Mouse (Mus musculus) G1E (cell line): ENCODE data around the gene Sema3b. TPM values are rescaled to one million over a fixed set of nuclear protein-coding genes. Genes with fewer than 3 reads are reported as not detected.
A peak's percentile ranks its signal among the peaks of the same experiment; 100 is the strongest.

ENCODE experiments used
- ATAC-seq: 2 replicates; pipeline ENCODE4 v1.8.0; 2016; ENCODE audit warnings: mild to moderate bottlenecking; ENCODE audit not compliant: insufficient number of reproducible peaks, poor library complexity, low FRiP score, severe bottlenecking; ENCODE audit errors: extremely low read depth
- DNase-seq: peaks from one replicate; pipeline ENCODE4 v3.0.0; 2012; ENCODE audit warnings: low spot score
- H3K27me3 ChIP-seq: 2 replicates; pipeline ENCODE4 v1.6.1; 2012; ENCODE audit warnings: mild to moderate bottlenecking, low read length, inconsistent platforms; ENCODE audit not compliant: insufficient read depth
- H3K36me3 ChIP-seq: replicated peaks from 2 replicates; pipeline ENCODE3; 2012; ENCODE audit warnings: mild to moderate bottlenecking, inconsistent platforms
- H3K4me1 ChIP-seq: 2 replicates; pipeline ENCODE4 v1.6.1; 2012; ENCODE audit warnings: low read depth, low read length, inconsistent platforms, mixed read lengths; ENCODE audit not compliant: insufficient read depth
- H3K4me3 ChIP-seq: 2 replicates; pipeline ENCODE4 v1.5.1; 2012; ENCODE audit warnings: low read depth, mild to moderate bottlenecking, inconsistent platforms, low read length, moderate library complexity, mixed read lengths
- H3K9me3 ChIP-seq: replicated peaks from 2 replicates; pipeline ENCODE4 v1.6.1; 2012; ENCODE audit warnings: inconsistent platforms
- CTCF ChIP-seq: IDR thresholded peaks from 2 replicates; pipeline ENCODE4 v1.5.1; 2012; ENCODE audit warnings: low read depth, low read length, inconsistent platforms, mixed read lengths
- GATA1 ChIP-seq: IDR thresholded peaks from 2 replicates; pipeline ENCODE4 v1.6.1; 2012; ENCODE audit warnings: borderline replicate concordance, low read length, inconsistent platforms, mixed read lengths
- GATA2 ChIP-seq: IDR thresholded peaks from 2 replicates; pipeline ENCODE4 v1.6.1; 2012; ENCODE audit warnings: low read depth, low read length, inconsistent platforms, borderline replicate concordance
- POLR2AphosphoS5 ChIP-seq: IDR thresholded peaks from 2 replicates; pipeline ENCODE4 v1.6.1; 2012; ENCODE audit warnings: low read depth, low read length, inconsistent platforms; ENCODE audit not compliant: insufficient replicate concordance
- TAL1 ChIP-seq: conservative IDR thresholded peaks from 2 replicates; pipeline ENCODE4 v1.6.1; 2012; ENCODE audit warnings: low read depth, low read length, inconsistent platforms, mixed read lengths
- polyA plus RNA-seq: library from polyadenylated mRNA; stranded (reverse); fragments of >175 nt; gene quantifications from 2 replicates; pipeline ENCODE4 v1.2.3, GENCODE M21; 2012
- total RNA-seq, 2 experiments: library from RNA; stranded (forward) in 1 of 2; stranded (reverse) in 1 of 2; fragments of 200-1000 nt in 1 of 2; fragments of >200 nt in 1 of 2; fragmentation: Nextera tagmentation in 1 of 2; gene quantifications; 2 replicates each; pipeline ENCODE4 v1.2.3; 2014 to 2017

The Sema3b gene
- total and polyA plus RNA-seq, 3 experiments = 0.27 TPM; not detected in 2

- TF ChIP-seq TAL1 = no peak
- TF ChIP-seq CTCF = no peak
- no peak for TF ChIP-seq GATA1
- TF ChIP-seq GATA2 = no peak
- TF ChIP-seq POLR2AphosphoS5 = no peak
- Histone ChIP-seq H3K9me3 (no peaks in the 10 kb centered on the region), H3K27me3 (no peaks in the 10 kb centered on the region), H3K36me3 (peaks cover 94% of the 10 kb centered on the region), H3K4me1 (peaks cover 72% of the 10 kb centered on the region), H3K4me3 (peak overlapping the region; percentile 55; the same call in 1 of the 2 replicates)
- DNase-seq (no peak), ATAC-seq (no peak)
Observed at GRCm38 (mm10) chr9:107625351-107626128, 16.5 kb upstream of the Sema3b start.

DNA sequence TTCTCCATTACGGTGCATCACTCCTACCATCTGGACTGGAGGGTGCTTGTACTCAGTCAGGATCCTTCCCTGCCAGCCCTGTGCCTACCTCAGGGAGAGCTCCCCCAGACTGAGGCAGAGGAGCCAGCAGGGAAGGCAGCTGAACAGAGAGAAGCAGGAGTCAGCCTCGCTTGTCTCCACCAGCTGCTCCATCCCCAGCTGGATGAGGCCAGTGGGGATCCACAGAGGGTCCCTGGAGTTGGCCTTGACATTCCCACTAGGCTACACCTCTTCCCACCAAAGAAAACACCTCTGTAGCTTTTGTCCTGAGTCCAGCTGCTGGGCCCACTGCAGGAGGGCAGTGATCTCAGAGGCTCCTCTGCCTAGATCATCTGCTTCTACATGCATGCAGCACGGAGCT, 15.9 kb upstream of the Sema3b start:
- peak overlapping the region; percentile 55; the same call in 1 of the 2 replicates for H3K4me3 ChIP-seq
- H3K27me3 ChIP-seq = no peaks in the 10 kb centered on the region
- ATAC-seq = no peak
- DNase-seq = no peak
- peaks cover 67% of the 10 kb centered on the region for H3K4me1 ChIP-seq
- H3K36me3 ChIP-seq = peaks cover 94% of the 10 kb centered on the region
- TF ChIP-seq GATA2 (no peak), TAL1 (no peak), POLR2AphosphoS5 (no peak), CTCF (no peak), GATA1 (no peak)
- H3K9me3 ChIP-seq = no peaks in the 10 kb centered on the region

DNA sequence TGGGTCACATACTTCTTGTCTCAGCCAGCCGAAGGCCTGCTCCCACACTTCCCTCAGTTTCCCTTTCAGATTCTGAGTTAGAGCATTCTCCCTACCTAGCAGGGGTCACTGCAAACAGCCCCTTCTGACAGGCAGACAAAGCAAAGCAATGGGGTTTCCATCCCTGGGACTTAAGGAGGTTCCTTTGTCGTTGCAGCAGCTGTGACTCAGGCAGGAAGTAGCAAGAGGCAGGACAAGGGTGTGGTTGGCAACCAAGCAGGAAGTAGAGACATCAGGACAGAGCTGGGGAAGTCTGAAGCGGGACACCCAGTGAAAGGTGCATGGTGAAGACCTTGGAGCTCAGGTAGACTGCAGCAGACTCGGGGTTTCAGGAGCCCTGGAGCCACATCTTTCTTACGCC, 15.5 kb upstream of the Sema3b start:
- TF ChIP-seq TAL1 = no peak
- TF ChIP-seq POLR2AphosphoS5 = no peak
- TF ChIP-seq CTCF = no peak
- no peak for TF ChIP-seq GATA1
- no peak for TF ChIP-seq GATA2
- H3K4me3 ChIP-seq = peak overlapping the region; percentile 55; the same call in 1 of the 2 replicates
- peaks cover 67% of the 10 kb centered on the region for H3K4me1 ChIP-seq
- H3K36me3 ChIP-seq = peaks cover 94% of the 10 kb centered on the region
- H3K9me3 ChIP-seq = no peaks in the 10 kb centered on the region
- no peaks in the 10 kb centered on the region for H3K27me3 ChIP-seq
- ATAC-seq (peak; percentile 67), DNase-seq (peak; percentile 54)

GRCm38 (mm10) chr9:107620954-107621353, 11.9 kb upstream of the Sema3b start:
- DNase-seq (no peak), ATAC-seq (no peak)
- Histone ChIP-seq H3K27me3 (no peaks in the 10 kb centered on the region), H3K4me1 (peaks cover 40% of the 10 kb centered on the region), H3K9me3 (no peaks in the 10 kb centered on the region), H3K36me3 (peaks cover 91% of the 10 kb centered on the region), H3K4me3 (no peak overlapping the region)
- TF ChIP-seq GATA2 = no peak
- no peak for TF ChIP-seq CTCF
- TF ChIP-seq POLR2AphosphoS5 = no peak
- no peak for TF ChIP-seq GATA1
- TF ChIP-seq TAL1 = no peak

DNA sequence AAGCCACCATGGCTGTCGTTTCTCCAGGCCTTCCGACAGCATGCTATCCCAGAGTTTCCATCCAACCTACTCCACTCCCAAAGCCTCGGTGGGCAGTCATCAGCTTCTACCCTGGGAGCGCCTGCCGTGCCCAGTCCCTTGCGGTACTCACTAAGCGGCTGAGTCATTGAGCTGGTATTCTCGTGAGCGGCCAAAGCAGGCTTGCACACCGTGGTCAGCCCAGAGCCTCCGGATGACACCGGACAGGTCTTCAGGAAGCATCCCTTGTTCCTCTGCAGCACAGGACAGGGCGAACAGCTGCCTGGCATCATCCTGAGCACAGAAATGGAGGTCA, 10.5 kb upstream of the Sema3b start:
- Histone ChIP-seq H3K4me3 (no peak overlapping the region), H3K27me3 (no peaks in the 10 kb centered on the region), H3K9me3 (no peaks in the 10 kb centered on the region), H3K36me3 (peaks cover 91% of the 10 kb centered on the region), H3K4me1 (peaks cover 26% of the 10 kb centered on the region)
- DNase-seq (no peak), ATAC-seq (no peak)
- no peak for TF ChIP-seq GATA2
- TF ChIP-seq POLR2AphosphoS5 = no peak
- no peak for TF ChIP-seq CTCF

DNA sequence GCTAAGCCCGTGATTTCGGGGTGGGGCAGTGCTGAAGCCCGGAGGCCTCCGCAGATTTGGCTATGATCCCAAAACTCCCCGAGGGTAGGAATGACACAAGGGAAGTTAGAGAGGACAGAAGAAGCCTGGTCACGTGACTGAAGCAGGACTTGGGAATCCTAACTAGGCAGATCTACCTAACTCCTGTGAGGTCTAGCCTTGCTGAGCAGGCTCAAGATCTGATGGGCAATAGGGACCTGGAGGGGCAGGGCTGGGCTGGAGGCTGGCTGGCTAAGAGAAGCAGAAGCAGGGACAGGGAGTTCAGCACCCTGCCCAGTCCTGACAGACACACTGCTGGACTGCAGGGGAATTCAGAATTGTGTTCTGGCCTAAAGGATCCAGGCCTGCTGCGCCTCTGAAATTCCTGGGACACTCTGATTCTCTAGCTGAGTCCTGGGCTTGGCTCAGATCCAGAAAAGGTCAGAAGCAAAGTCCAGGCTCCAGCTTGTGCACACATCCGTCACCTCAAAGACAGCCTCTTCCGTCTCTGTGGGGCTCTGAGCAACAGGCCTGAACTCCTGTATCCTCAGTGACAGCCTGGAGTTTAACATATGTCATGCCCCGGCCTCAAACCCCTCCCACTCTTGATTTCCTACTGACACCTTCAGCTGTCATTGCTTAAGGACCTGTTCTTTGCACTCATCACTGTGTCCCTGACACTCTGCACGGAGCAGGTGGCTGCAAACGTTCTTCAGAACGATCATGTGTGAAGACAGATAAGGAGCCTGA, 9.9 kb upstream of the Sema3b start:
- TF ChIP-seq TAL1 = no peak
- TF ChIP-seq POLR2AphosphoS5 = no peak
- TF ChIP-seq GATA1 = no peak
- TF ChIP-seq GATA2 = no peak
- no peak for TF ChIP-seq CTCF
- Histone ChIP-seq H3K4me1 (peaks cover 20% of the 10 kb centered on the region), H3K9me3 (no peaks in the 10 kb centered on the region), H3K36me3 (peaks cover 91% of the 10 kb centered on the region), H3K4me3 (no peak overlapping the region), H3K27me3 (no peaks in the 10 kb centered on the region)
- DNase-seq = no peak
- ATAC-seq = no peak
